Mouse (Mus musculus): ENCODE measurements around the gene Trpm2. TPM values are rescaled to one million over a fixed set of nuclear protein-coding genes. Genes with fewer than 3 reads are reported as not detected.

Trpm2 gene
- total and polyA plus RNA-seq, 3 experiments, result 0.16 to 0.34 TPM; not detected in 1

GRCm38 (mm10) chr10:77969973-77970325, 414 bp downstream of the Trpm2 start:
- dilution Hi-C loops (cut with MboI; ENCODE audit: extremely low pct_ligation_motif_present, extremely low pct_unique_long_range_greater_than_20kb, low sequenced_read_pairs) (no loop called here), in situ Hi-C loops (cut with MboI; ENCODE audit: low pct_ligation_motif_present, low pct_unique_long_range_greater_than_20kb, low sequenced_read_pairs) (no loop called here)
- H3K4me3 ChIP-seq (replicated peaks in 1 of 3; ENCODE audit: low read depth in 2 of 3, low read length in 2 of 3, poor library complexity in 1 of 3), result no peak overlapping the region
- no peak overlapping the region for H3K4me2 ChIP-seq (ENCODE audit: insufficient read depth, low read depth, poor library complexity, severe bottlenecking)
- no peaks in the 10 kb centered on the region for H3K36me3 ChIP-seq (replicated peaks in 1 of 2; ENCODE audit: control insufficient read depth in 1 of 2, insufficient read depth in 1 of 2, low read length in 1 of 2)
- H3K4me1 ChIP-seq (ENCODE audit: control insufficient read depth in 1 of 2, insufficient read depth in 2 of 2), result peaks cover 9 to 12% of the 10 kb centered on the region in 2 experiments
- no peak overlapping the region for H3K9ac ChIP-seq (ENCODE audit: insufficient read depth, low read depth)
- peaks cover 7% of the 10 kb centered on the region for H3K9me3 ChIP-seq (replicated peaks; ENCODE audit: low read length)
- H3K27me3 ChIP-seq (replicated peaks), result peaks cover 66% of the 10 kb centered on the region
- H3K27ac ChIP-seq (ENCODE audit: insufficient read depth, low read depth), result no peak overlapping the region
- TF ChIP-seq E2F4 (IDR thresholded peaks at IDR 0.05; ENCODE audit: insufficient replicate concordance, low read depth, low read length) (no peak), MAZ (IDR thresholded peaks at IDR 0.05; ENCODE audit: low read depth, low read length) (no peak), ZKSCAN1 (IDR thresholded peaks at IDR 0.05; ENCODE audit: borderline replicate concordance, low read depth, low read length) (no peak), MYC (IDR thresholded peaks at IDR 0.05; ENCODE audit: low read depth, low read length) (no peak), RCOR1 (conservative IDR thresholded peaks at IDR 0.05; ENCODE audit: low read depth, low read length) (no peak), MAFK (IDR thresholded peaks at IDR 0.05; ENCODE audit: insufficient replicate concordance, low read length) (no peak), RAD21 (IDR thresholded peaks at IDR 0.05; ENCODE audit: low read depth, low read length) (no peak), KAT2A (IDR thresholded peaks at IDR 0.05; ENCODE audit: insufficient replicate concordance, low read length) (no peak), TCF12 (IDR thresholded peaks at IDR 0.05; ENCODE audit: low read depth, low read length) (no peak)
- H3K79me2 ChIP-seq (replicated peaks; ENCODE audit: control insufficient read depth, extremely low read depth, insufficient read depth, poor library complexity, severe bottlenecking), result no peaks in the 10 kb centered on the region
- DNase-seq (ENCODE audit: extremely low read depth), result no peak

GRCm38 (mm10) chr10:77969274-77969972, 940 bp downstream of the Trpm2 start:
- in situ Hi-C loops (cut with MboI; ENCODE audit: low pct_ligation_motif_present, low pct_unique_long_range_greater_than_20kb, low sequenced_read_pairs) (no loop called here), dilution Hi-C loops (cut with MboI; ENCODE audit: extremely low pct_ligation_motif_present, extremely low pct_unique_long_range_greater_than_20kb, low sequenced_read_pairs) (no loop called here)
- peaks cover 9 to 12% of the 10 kb centered on the region in 2 experiments for H3K4me1 ChIP-seq (ENCODE audit: control insufficient read depth in 1 of 2, insufficient read depth in 2 of 2)
- H3K4me2 ChIP-seq (ENCODE audit: insufficient read depth, low read depth, poor library complexity, severe bottlenecking), result no peak overlapping the region
- peaks cover 64% of the 10 kb centered on the region for H3K27me3 ChIP-seq (replicated peaks)
- no peak overlapping the region for H3K27ac ChIP-seq (ENCODE audit: insufficient read depth, low read depth)
- H3K9ac ChIP-seq (ENCODE audit: insufficient read depth, low read depth), result no peak overlapping the region
- H3K36me3 ChIP-seq (replicated peaks in 1 of 2; ENCODE audit: control insufficient read depth in 1 of 2, insufficient read depth in 1 of 2, low read length in 1 of 2), result no peaks in the 10 kb centered on the region
- H3K79me2 ChIP-seq (replicated peaks; ENCODE audit: control insufficient read depth, extremely low read depth, insufficient read depth, poor library complexity, severe bottlenecking), result no peaks in the 10 kb centered on the region
- DNase-seq (ENCODE audit: extremely low read depth), result no peak
- no peak overlapping the region for H3K4me3 ChIP-seq (replicated peaks in 1 of 3; ENCODE audit: low read depth in 2 of 3, low read length in 2 of 3, poor library complexity in 1 of 3)
- peaks cover 7% of the 10 kb centered on the region for H3K9me3 ChIP-seq (replicated peaks; ENCODE audit: low read length)
- TF ChIP-seq NRF1 (IDR thresholded peaks at IDR 0.05; ENCODE audit: low read depth, low read length) (peak; percentile 59), MXI1 (IDR thresholded peaks at IDR 0.05; ENCODE audit: low read depth, low read length) (no peak)

- H3K9me3 ChIP-seq (replicated peaks; ENCODE audit: low read length), result no peaks in the 10 kb centered on the region
- dilution Hi-C loops (cut with MboI; ENCODE audit: extremely low pct_ligation_motif_present, extremely low pct_unique_long_range_greater_than_20kb, low sequenced_read_pairs), result no loop called here
- TF ChIP-seq ZMIZ1 (IDR thresholded peaks at IDR 0.05; ENCODE audit: low read depth, low read length) (no peak), GABPA (IDR thresholded peaks at IDR 0.05; ENCODE audit: insufficient replicate concordance, low read depth, low read length) (no peak)
These were observed 6.4 kb downstream of the Trpm2 start for GRCm38 (mm10) chr10:77963971-77964370.

More at GRCm38 (mm10) chr10:77963971-77964370, 6.4 kb downstream of the Trpm2 start:
- Histone ChIP-seq H3K27me3 (replicated peaks) (peaks cover 67% of the 10 kb centered on the region), H3K4me2 (ENCODE audit: insufficient read depth, low read depth, poor library complexity, severe bottlenecking) (no peak overlapping the region), H3K4me3 (replicated peaks in 1 of 3; ENCODE audit: low read depth in 2 of 3, low read length in 2 of 3, poor library complexity in 1 of 3) (no peak overlapping the region), H3K27ac (ENCODE audit: insufficient read depth, low read depth) (no peak overlapping the region), H3K79me2 (replicated peaks; ENCODE audit: control insufficient read depth, extremely low read depth, insufficient read depth, poor library complexity, severe bottlenecking) (no peaks in the 10 kb centered on the region), H3K36me3 (replicated peaks in 1 of 2; ENCODE audit: control insufficient read depth in 1 of 2, insufficient read depth in 1 of 2, low read length in 1 of 2) (no peaks in the 10 kb centered on the region), H3K9ac (ENCODE audit: insufficient read depth, low read depth) (no peak overlapping the region), H3K4me1 (ENCODE audit: control insufficient read depth in 1 of 2, insufficient read depth in 2 of 2) (peaks cover 3 to 6% of the 10 kb centered on the region in 2 experiments; a peak in 3 of 4 replicates)
- DNase-seq (ENCODE audit: extremely low read depth), result no peak
- in situ Hi-C loops (cut with MboI; ENCODE audit: low pct_ligation_motif_present, low pct_unique_long_range_greater_than_20kb, low sequenced_read_pairs), result no loop called here

Measured in CH12.LX (cell line).